Mouse (Mus musculus) c-Kit-positive CD71-positive TER-119-negative erythroid progenitor cells, embryonic 14.5 days (primary cell): Measurements from ENCODE around the gene Lsamp.

Experiments
- DNase-seq: peaks from one replicate; pipeline ENCODE4 v3.0.0-alpha.2; 2013; ENCODE audit warnings: low read depth

The Lsamp gene

GRCm38 (mm10) chr16:39984205-39984634 lies at the start of gene Lsamp:
Gene Lsamp (plus strand): TSS chr16:39984361.
- no peak for DNase-seq

DNA sequence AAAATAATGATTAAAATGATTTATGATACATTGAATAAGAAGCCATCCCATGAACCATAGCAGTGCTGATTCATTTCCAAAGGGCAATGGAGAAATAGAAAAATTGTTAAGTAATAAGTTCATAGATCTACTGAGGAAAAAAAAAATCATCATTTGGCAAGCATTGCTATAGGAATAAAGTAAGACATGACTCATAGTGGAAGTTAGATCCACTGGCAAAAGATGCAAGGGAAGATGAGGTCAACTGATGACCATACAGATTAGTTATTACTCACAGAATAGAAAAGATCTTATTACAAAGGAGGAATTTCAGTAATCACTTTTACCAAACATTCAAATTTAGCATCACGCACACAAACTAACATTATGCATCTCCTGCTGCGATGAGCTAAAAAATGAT lies 26.5 kb upstream of the Lsamp start:
- DNase-seq: no peak

DNA sequence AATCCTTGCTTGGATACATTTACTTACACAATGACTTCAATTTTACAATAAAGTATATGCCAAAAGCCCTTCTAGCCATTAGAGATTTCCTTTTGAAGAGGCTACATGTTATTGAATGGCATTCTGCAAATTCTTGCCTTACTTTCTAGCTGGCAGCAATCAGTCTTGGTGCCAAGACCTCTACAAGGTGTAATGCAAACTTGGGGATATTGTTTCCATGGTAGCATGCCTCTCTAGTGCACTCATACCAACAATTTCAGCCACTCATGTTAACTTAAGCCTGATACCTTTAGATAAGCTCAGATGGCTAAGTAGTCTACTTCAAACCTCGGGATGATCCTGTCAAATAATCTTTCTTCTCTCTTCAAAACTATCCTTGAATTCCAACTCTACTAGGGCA lies 11.4 kb upstream of the Lsamp start:
- no peak for DNase-seq

GRCm38 (mm10) chr16:39984635-39985291 lies 602 bp downstream of the Lsamp start:
- no peak for DNase-seq

GRCm38 (mm10) chr16:39988466-39988865 lies 4.3 kb downstream of the Lsamp start:
- DNase-seq: no peak

DNA sequence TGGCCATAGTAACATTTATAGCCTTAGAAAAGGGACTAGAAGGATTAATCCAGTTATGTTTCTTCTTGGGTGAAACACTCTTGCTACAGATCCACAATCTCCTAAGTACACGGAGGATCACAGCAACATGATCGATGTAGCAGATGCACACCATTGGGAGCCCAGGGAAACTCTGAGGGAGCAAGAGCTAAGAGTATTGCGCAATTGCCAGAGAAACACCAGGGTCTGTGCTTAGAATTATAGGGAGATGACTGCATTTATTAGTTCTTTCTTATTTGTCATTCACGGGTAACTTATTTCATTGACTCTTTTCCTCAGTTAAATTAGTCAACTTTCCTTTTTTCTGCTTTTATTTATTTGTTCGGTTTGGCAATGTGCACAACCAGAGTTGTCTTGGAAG lies 10.7 kb downstream of the Lsamp start:
- DNase-seq: no peak

- no peak for DNase-seq
These were observed 24.6 kb downstream of the Lsamp start for GRCm38 (mm10) chr16:40008800-40009199.

DNA sequence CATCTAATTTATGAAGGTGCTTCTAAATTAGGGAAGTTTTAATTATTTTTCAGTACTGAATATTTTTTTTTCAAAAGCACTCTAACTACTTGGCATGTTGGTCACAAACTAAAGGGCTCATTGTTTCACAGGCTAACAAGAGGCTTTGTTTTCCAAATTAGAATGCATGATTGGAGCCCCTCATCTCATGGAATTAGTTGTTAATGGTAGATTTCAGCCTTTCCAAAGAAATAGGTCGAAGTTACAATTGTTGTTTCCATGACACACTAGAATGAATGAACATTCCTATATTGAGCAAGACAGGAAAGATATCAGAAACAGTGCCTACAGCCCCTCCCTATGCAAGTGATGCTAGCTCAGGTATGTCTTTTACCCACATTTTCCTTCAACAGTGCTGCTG lies 26.9 kb downstream of the Lsamp start:
- DNase-seq: no peak

DNA sequence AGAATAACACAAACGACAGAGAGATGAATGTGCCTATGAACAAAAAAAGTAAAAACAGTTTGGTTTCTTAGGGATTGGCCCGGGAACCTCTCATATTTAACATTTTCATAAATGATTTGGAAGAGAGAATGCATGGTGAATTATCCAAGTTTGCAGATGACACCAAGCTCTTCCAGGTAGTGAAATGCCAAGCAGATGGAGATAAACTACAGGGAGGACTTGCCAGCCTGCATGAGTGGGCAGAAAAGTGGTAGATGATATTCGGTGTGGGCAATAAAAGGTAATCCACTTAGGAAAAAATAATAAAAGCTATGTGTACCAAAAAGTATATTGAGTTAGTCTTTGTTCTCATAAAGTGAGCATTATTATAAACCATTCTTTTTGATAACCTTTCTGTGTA lies 38.5 kb downstream of the Lsamp start:
- DNase-seq: no peak

- DNase-seq: no peak
These were observed 52.6 kb downstream of the Lsamp start for GRCm38 (mm10) chr16:40036719-40037118.

DNA sequence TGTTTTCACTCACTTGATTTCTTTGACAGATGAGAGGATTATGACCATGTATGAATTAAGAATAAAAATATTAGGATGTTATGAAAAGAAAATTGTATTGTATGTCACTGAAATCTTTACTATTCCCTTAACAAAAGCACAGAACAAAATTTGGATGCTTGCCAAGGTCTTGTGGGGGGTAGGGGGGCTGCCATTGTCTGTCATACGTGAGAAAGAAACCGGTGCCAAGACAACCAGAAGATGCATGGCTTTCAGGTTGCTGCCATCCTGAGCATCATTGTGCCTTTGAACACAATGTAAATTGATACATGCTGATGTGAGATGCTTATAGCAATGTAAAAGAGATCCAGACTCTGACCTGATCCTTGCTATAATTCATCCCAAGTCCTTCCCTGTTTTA lies 75.4 kb downstream of the Lsamp start:
- no peak for DNase-seq

DNA sequence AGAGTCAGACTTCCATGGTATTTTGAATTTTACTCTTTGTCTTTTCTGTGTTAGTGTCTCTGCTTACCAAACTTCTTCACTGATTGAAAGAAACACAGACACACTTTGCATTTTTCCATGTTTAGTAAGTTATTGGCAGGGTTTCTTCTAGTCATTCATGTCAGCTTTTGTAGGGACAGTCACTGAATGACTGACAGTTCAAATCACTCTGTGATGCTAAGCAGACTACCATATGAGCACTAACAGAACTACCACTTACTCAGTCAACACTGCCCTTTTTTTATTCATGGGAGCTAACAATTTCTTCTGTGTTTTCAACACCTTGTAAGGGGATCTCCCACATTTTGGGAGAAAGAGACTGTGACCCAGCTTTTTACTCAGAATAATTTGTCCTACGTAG lies 75.8 kb downstream of the Lsamp start:
- DNase-seq: no peak

GRCm38 (mm10) chr16:40060491-40060890 lies 76.3 kb downstream of the Lsamp start:
- no peak for DNase-seq

DNA sequence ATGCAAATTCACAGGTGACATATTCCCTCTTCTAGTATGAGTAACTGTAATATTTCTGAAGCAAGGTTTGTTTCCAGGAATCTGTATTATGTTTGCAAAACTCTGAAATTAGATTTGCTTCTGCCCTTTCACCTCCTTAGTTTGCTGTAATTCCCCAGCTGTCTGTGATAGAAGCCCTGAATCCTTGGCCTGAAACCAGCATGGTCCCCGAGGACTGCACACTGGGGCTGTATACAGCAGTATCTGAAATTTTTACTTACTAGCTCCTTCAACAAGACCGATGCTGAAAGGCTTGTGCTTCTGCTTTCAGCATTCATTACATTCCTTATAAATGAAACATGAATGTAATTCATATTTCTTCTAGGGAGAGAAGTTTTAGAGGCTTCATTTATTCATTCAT lies 91.4 kb downstream of the Lsamp start:
- no peak for DNase-seq

DNA sequence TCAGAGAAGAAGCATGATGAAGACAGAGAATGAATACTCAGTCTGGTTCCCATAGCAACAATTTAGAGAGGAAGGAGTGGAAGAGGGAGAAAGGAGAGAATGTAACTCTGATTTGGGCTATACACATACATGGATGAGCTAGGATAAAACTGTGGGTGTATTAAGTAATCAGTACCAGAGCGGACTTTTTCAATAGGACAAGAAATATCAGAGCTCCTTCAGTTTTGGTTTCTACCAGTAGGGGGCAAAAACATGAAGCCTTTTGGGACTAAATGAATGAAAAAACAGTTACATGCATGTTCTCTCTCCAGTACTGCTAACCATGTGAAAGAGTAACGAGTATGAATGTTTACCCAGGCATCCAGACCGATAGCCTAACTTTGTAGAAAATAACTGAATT lies 96.1 kb downstream of the Lsamp start:
- DNase-seq: no peak

DNA sequence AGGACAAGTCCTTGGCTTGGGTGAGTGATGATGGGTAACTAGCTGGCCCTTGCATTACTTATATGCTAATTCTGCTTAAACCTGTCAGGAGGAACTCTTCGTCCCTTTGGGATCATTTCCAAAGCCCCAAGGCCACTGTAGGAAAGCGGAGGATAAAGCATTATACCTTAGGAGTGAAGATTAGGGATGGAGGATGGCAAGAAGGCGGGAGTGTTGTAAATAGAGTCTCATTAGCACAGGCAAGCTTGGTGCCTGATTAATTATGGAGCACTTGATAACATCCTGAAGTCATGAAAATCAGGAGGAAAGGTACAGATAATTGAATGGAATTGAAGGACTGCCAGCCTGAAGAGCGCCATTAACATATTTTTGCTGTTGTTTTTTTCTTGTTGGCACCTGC lies 120.2 kb downstream of the Lsamp start:
- DNase-seq: no peak

GRCm38 (mm10) chr16:40182918-40183317 lies 198.8 kb downstream of the Lsamp start:
- no peak for DNase-seq

- no peak for DNase-seq
These were observed 203.9 kb downstream of the Lsamp start for GRCm38 (mm10) chr16:40187987-40188590.

- DNase-seq: no peak
These were observed 210.2 kb downstream of the Lsamp start for GRCm38 (mm10) chr16:40194401-40194800.

DNA sequence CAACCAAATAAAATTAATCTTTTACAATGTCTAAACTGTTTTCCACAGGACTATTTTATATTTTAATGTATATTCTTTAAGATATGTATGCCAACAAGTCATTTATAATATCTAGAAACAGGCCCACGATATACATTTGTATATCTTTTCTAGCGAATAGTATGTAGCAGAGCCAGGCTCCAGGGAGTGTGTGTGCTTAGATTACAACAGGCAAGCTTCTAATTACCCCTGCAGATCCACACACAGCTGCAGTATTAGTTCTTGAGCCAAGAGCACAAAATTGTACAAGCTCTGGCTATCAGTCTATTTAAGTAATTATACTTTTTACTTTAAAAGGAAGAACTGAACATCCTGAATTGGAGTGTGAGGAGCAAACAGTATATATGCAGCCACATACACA lies 210.7 kb downstream of the Lsamp start:
- DNase-seq: no peak

GRCm38 (mm10) chr16:40228627-40229026 lies 244.5 kb downstream of the Lsamp start:
- DNase-seq: no peak

GRCm38 (mm10) chr16:40233066-40233465 lies 248.9 kb downstream of the Lsamp start:
- no peak for DNase-seq

DNA sequence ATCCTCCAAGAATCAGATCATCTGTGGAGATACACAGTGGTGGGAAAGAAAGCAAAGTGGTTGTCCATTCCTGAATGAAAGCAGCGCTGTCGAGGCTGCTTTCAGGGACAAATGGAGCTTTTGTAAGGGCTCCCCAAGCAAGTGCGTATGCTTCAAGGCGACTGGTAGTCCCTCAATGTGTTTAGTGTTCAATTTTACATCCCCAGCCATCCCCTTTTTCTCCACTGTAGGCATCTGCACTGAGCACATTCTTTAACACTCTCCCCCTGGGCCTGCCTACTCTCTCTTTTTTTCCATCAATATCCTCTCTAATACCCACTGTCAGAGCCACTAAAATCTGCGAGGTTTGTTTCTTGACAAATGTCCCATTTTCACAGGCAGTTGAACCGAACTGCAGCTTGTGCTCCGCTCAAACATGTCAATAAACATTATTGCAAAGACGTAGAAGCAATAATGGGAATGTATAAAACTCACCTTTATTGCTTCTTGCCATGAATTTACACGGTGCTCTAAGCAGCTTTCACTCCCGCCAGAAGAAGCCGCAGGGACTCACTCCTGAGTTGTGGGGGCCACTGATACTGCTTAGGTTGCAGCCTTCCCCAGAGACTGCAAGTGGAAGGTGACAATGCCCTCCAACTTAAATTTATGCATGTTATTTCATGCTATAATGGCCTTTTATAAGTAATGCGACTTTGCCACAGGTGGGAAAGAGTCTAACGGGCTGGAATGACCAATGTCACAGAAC lies 250.2 kb downstream of the Lsamp start:
- DNase-seq: no peak
